Mouse (Mus musculus) liver, embryonic 14.5 days (tissue): ENCODE data around the gene Arnt2.

Source experiments
- CTCF ChIP-seq: IDR thresholded peaks from 2 replicates; pipeline ENCODE4 v1.5.1; 2016; ENCODE audit warnings: antibody characterized with exemption, low read depth, control low read depth
- EP300 ChIP-seq: IDR thresholded peaks from 2 replicates; pipeline ENCODE4 v1.6.1; 2016; ENCODE audit warnings: antibody characterized with exemption, low read depth

GRCm38 (mm10) chr7:84409896-84410521 lies at the start of gene Arnt2:
- TF ChIP-seq CTCF (no peak), EP300 (no peak)
